ENCODE assay signal across 9 mouse cellular contexts in genomic region chr5:148310790-148311189, GRCm38 (mm10).
A peak's percentile ranks its signal among the peaks of the same experiment; 100 is the strongest.
DNase-seq lines count a peak whose midpoint lies in the region; ATAC-seq and TF ChIP-seq lines count a peak whose summit lies in the region.
"Had no signal": no experiment of that assay in that cellular context is flagged by ENCODE, and none has a peak within 500 bp of the region (broad histone marks: within the 10 kb centered on the region; RNA-seq: fewer than 3 reads in every experiment).

No protein-coding gene starts in this region.

- no peak overlapping the region for H3K27ac ChIP-seq in CH12.LX (ENCODE audit: insufficient read depth, low read depth)
- H3K27ac ChIP-seq: midbrain, embryonic 12.5 days had no signal

- H3K9me3 ChIP-seq in CH12.LX (replicated peaks; ENCODE audit: low read length), result peaks cover 2% of the 10 kb centered on the region
- H3K9me3 ChIP-seq: midbrain, embryonic 12.5 days had no signal

- peak; percentile 22; the same call in 1 of the 2 replicates for TF ChIP-seq EP300 in CH12.LX (IDR thresholded peaks at IDR 0.05; ENCODE audit: low read length)

- TF ChIP-seq POLR2A in CH12.LX (IDR thresholded peaks at IDR 0.05; ENCODE audit: low read depth, low read length), result no peak

- peak; percentile 84 for ATAC-seq in inflammation-experienced regulatory T-cells, adult 6 months

- H3K36me3 ChIP-seq in CH12.LX (replicated peaks in 1 of 2; ENCODE audit: control insufficient read depth in 1 of 2, insufficient read depth in 1 of 2, low read length in 1 of 2), result no peaks in the 10 kb centered on the region
- H3K36me3 ChIP-seq: midbrain, embryonic 12.5 days had no signal

- peak; percentile 39 for TF ChIP-seq RAD21 in CH12.LX (IDR thresholded peaks at IDR 0.05; ENCODE audit: low read depth, low read length)

- H3K79me2 ChIP-seq in CH12.LX (replicated peaks; ENCODE audit: control insufficient read depth, extremely low read depth, insufficient read depth, poor library complexity, severe bottlenecking), result no peaks in the 10 kb centered on the region

- peak overlapping the region; percentile 40 to 48 (median 42) for H3K4me3 ChIP-seq in CH12.LX (replicated peaks in 1 of 3; ENCODE audit: low read depth in 2 of 3, low read length in 2 of 3, poor library complexity in 1 of 3)
- H3K4me3 ChIP-seq: midbrain, embryonic 12.5 days had no signal

- peaks cover 0 to 3% of the 10 kb centered on the region in 2 experiments; a peak in 2 of 4 replicates for H3K4me1 ChIP-seq in CH12.LX (ENCODE audit: control insufficient read depth in 1 of 2, insufficient read depth in 2 of 2)
- H3K4me1 ChIP-seq: midbrain, embryonic 12.5 days had no signal

- TF ChIP-seq CTCF in CH12.LX (conservative IDR thresholded peaks at IDR 0.05 in 1 of 2, IDR thresholded peaks at IDR 0.05 in 1 of 2; ENCODE audit: low read depth in 2 of 2, low read length in 2 of 2), result peak in 1 of 2 experiments; percentile 73; a peak in 2 of 4 replicates

- dilution Hi-C loops in CH12.LX (cut with MboI; ENCODE audit: extremely low pct_ligation_motif_present, extremely low pct_unique_long_range_greater_than_20kb, low sequenced_read_pairs), result no loop called here

- H3K4me2 ChIP-seq in CH12.LX (ENCODE audit: insufficient read depth, low read depth, poor library complexity, severe bottlenecking), result peak overlapping the region; percentile 39
- H3K4me2 ChIP-seq: midbrain, embryonic 12.5 days had no signal

- in situ Hi-C loops in CH12.LX (cut with MboI; ENCODE audit: low pct_ligation_motif_present, low pct_unique_long_range_greater_than_20kb, low sequenced_read_pairs), result no loop called here

- peaks cover 13% of the 10 kb centered on the region for H3K27me3 ChIP-seq in CH12.LX (replicated peaks)
- H3K27me3 ChIP-seq: midbrain, embryonic 12.5 days had no signal

- peak; percentile 7 to 11 for DNase-seq in heart, adult 9 months (ENCODE audit: low spot score in 2 of 2)
- DNase-seq in heart, adult 8-10 months (ENCODE audit: low spot score), result no peak
- DNase-seq in CH12.LX (ENCODE audit: extremely low read depth), result peak; percentile 83
- DNase-seq in naive thymus-derived CD4-positive, alpha-beta T cell, adult 2 months (ENCODE audit: low read depth), result peak; percentile 79
- no peak for DNase-seq in embryo, embryonic 10.5 days (ENCODE audit: low spot score)
- DNase-seq in layer of hippocampus, postnatal 25 days (ENCODE audit: extremely low spot score in 1 of 2, low spot score in 1 of 2), result no peak
- DNase-seq in urinary bladder, postnatal 14 days (ENCODE audit: low spot score), result no peak

- peak overlapping the region; percentile 41 for H3K9ac ChIP-seq in CH12.LX (ENCODE audit: insufficient read depth, low read depth)
- H3K9ac ChIP-seq: midbrain, embryonic 12.5 days had no signal

TF ChIP-seq in CH12.LX, 34 proteins besides CTCF, POLR2A, EP300 and RAD21:
- TF ChIP-seq ZNF384 (IDR thresholded peaks at IDR 0.05; ENCODE audit: low read depth, low read length) (no peak), SMC3 (IDR thresholded peaks at IDR 0.05; ENCODE audit: low read depth, low read length) (peak; percentile 57), ETS1 (conservative IDR thresholded peaks at IDR 0.05; ENCODE audit: low read depth, low read length) (peak; percentile 54), ELF1 (IDR thresholded peaks at IDR 0.05; ENCODE audit: low read depth, low read length) (0 out of 2 replicates have a peak, but pooled peaks have one; percentile 17), CHD2 (IDR thresholded peaks at IDR 0.05; ENCODE audit: low read length) (no peak), UBTF (IDR thresholded peaks at IDR 0.05; ENCODE audit: low read depth, low read length) (no peak), USF2 (conservative IDR thresholded peaks at IDR 0.05; ENCODE audit: low read depth, low read length) (no peak), BHLHE40 (IDR thresholded peaks at IDR 0.05; ENCODE audit: low read depth, low read length) (no peak), JUN (IDR thresholded peaks at IDR 0.05; ENCODE audit: insufficient read depth, low read depth, low read length) (no peak), IRF4 (IDR thresholded peaks at IDR 0.05; ENCODE audit: low read depth, low read length) (peak; percentile 61; the same call in 1 of the 2 replicates), RCOR1 (conservative IDR thresholded peaks at IDR 0.05; ENCODE audit: low read depth, low read length) (no peak), MAZ (IDR thresholded peaks at IDR 0.05; ENCODE audit: low read depth, low read length) (0 out of 2 replicates have a peak, but pooled peaks have one; percentile 33), MXI1 (IDR thresholded peaks at IDR 0.05; ENCODE audit: low read depth, low read length) (no peak), NELFE (IDR thresholded peaks at IDR 0.05; ENCODE audit: low read depth, low read length) (no peak), MEF2A (IDR thresholded peaks at IDR 0.05; ENCODE audit: borderline replicate concordance, low read depth, low read length) (no peak), TCF12 (IDR thresholded peaks at IDR 0.05; ENCODE audit: low read depth, low read length) (peak; percentile 37; the same call in 1 of the 2 replicates), USF1 (IDR thresholded peaks at IDR 0.05; ENCODE audit: low read depth, low read length) (no peak)

Comparison
In these comparisons a context has a peak if more than half of its experiments do, and no peak if none do; other contexts are left out.
1. DNase-seq: peak in heart, adult 9 months (2 of 2), CH12.LX (single experiment) and naive thymus-derived CD4-positive, alpha-beta T cell, adult 2 months (single experiment); none in heart, adult 8-10 months (single experiment), embryo, embryonic 10.5 days (single experiment), layer of hippocampus, postnatal 25 days (0 of 2) and urinary bladder, postnatal 14 days (single experiment).